Mouse (Mus musculus): Measurements from ENCODE around the gene Sgpp2. TPM values are rescaled to one million over a fixed set of nuclear protein-coding genes. Genes with fewer than 3 reads are reported as not detected.

Sgpp2 gene
- polyA plus RNA-seq, 1 experiment from 2014 or later = 1.9 TPM

DNA sequence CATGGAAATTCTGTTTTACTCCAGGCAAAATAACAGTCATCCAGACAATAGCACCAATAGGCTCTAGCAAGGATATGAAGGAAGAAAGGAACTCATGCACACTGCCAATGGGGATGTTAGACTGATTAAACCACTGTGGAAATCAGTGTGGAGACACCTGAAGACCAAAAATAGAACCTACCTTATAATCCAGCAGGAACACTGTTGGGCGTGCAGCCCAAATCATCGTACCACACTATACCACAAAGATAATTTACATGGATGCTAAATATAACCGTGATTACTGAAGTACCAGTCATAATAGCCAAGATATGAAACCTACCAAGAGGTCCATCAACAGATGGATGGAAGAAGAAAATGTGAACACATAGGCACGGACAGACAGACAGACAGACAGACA is 18.5 kb downstream of the Sgpp2 start:
- no peak for ATAC-seq (ENCODE audit: insufficient read depth, low FRiP score, low TSS enrichment)

DNA sequence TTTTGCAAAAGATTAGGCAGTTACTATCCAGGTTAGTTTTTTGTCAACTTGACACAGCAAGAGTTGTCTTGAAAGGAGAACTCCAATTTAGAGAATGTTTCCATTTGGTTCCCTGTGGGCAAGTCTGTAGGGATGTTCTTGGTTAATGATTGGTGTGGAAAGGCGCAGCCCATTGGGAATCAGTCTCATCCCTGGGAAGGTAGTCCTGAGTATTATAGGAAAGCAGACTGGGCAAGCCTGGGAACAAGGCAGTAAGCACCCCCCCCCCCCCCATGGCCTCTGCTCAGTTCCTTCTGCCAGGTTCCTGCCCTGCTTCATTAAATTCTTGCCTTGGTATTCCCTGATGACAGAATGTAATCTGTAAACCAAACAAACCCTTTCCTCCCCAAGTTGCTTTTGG is 19.7 kb downstream of the Sgpp2 start:
- Histone ChIP-seq H3K9ac (ENCODE audit: low read length) (no peak overlapping the region), H3K27ac (ENCODE audit: low read depth, low read length) (no peak overlapping the region), H3K9me3 (ENCODE audit: control insufficient read depth, low read length) (no peaks in the 10 kb centered on the region), H3K36me3 (ENCODE audit: control insufficient read depth, insufficient read depth, low read length) (no peaks in the 10 kb centered on the region), H3K4me2 (ENCODE audit: low read depth) (no peak overlapping the region), H3K27me3 (ENCODE audit: control insufficient read depth, insufficient read depth, low read length) (no peaks in the 10 kb centered on the region), H3K4me3 (ENCODE audit: low read depth, low read length) (no peak overlapping the region), H3K4me1 (ENCODE audit: control insufficient read depth, insufficient read depth, low read length) (no peaks in the 10 kb centered on the region)
- no peak for ATAC-seq (ENCODE audit: insufficient read depth, low FRiP score, low TSS enrichment)
- WGBS = 91% methylated on average over 1 of the region's 1 CpGs
- DNase-seq (ENCODE audit: low spot score) = no peak

More for the DNA sequence above, 18.5 kb downstream of the Sgpp2 start:
- Histone ChIP-seq H3K4me3 (ENCODE audit: low read depth, low read length) (no peak overlapping the region), H3K9me3 (ENCODE audit: control insufficient read depth, low read length) (no peaks in the 10 kb centered on the region), H3K36me3 (ENCODE audit: control insufficient read depth, insufficient read depth, low read length) (no peaks in the 10 kb centered on the region), H3K27me3 (ENCODE audit: control insufficient read depth, insufficient read depth, low read length) (no peaks in the 10 kb centered on the region), H3K27ac (ENCODE audit: low read depth, low read length) (no peak overlapping the region), H3K9ac (ENCODE audit: low read length) (no peak overlapping the region), H3K4me1 (ENCODE audit: control insufficient read depth, insufficient read depth, low read length) (no peaks in the 10 kb centered on the region), H3K4me2 (ENCODE audit: low read depth) (no peak overlapping the region)
- WGBS = 90% methylated on average over 4 of the region's 4 CpGs
- no peak for DNase-seq (ENCODE audit: low spot score)

DNA sequence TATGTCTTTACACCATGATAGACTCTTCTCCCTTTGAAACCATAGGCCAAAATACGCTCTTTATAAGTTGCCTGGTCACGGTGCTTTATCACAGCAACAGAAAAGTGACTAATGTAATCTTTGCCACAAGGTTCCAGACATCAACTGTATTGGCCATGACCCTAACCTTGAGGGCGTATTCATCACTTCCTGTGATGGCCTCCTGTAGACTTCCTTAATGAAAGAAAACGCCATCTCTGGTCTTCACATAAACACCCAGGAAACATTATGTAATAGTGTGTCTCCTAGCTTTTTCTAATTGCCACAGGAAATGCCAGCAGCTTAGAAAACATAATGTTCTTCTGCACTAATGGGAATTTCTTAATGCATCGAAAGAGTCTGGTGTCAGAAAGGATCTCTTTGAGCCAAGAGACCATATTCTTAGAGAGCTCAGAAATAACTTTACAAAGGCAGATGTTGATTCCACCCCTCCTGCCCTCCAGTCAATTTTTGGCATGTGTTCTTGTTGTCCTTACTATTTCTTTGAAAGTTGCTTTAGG is 20.5 kb downstream of the Sgpp2 start:
- H3K4me2 ChIP-seq (ENCODE audit: low read depth) = no peak overlapping the region
- 84% methylated on average over 5 of the region's 5 CpGs for WGBS
- H3K36me3 ChIP-seq (ENCODE audit: control insufficient read depth, insufficient read depth, low read length) = no peaks in the 10 kb centered on the region
- H3K9ac ChIP-seq (ENCODE audit: low read length) = no peak overlapping the region
- DNase-seq (ENCODE audit: low spot score) = no peak
- no peak for ATAC-seq (ENCODE audit: insufficient read depth, low FRiP score, low TSS enrichment)
- H3K27me3 ChIP-seq (ENCODE audit: control insufficient read depth, insufficient read depth, low read length) = 0 out of 2 replicates have a peak, but pooled peaks cover 2% of the 10 kb centered on the region
- H3K4me3 ChIP-seq (ENCODE audit: low read depth, low read length) = no peak overlapping the region
- H3K4me1 ChIP-seq (ENCODE audit: control insufficient read depth, insufficient read depth, low read length) = no peaks in the 10 kb centered on the region
- H3K9me3 ChIP-seq (ENCODE audit: control insufficient read depth, low read length) = no peaks in the 10 kb centered on the region
- no peak overlapping the region for H3K27ac ChIP-seq (ENCODE audit: low read depth, low read length)

DNA sequence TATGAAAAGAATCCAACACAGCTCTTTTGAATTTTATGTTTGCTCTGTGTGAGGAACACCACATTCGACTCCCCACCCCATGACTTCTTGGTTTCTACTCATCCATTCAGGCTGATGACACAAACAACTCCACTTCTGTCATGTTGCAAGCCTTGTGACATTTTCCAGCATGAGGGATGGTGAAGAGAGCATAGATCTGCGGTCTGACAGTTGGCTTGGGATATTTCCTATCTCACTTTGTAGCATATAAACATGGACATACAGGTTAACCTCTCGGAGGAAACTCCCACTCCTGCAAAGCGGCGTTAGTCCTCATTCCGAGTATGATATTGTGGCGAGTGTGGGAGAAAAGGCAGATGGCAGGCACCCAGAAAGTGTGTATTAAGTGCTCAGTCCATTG is 27.6 kb downstream of the Sgpp2 start:
- no peaks in the 10 kb centered on the region for H3K36me3 ChIP-seq (ENCODE audit: control insufficient read depth, insufficient read depth, low read length)
- H3K27ac ChIP-seq (ENCODE audit: low read depth, low read length) = no peak overlapping the region
- no peak overlapping the region for H3K9ac ChIP-seq (ENCODE audit: low read length)
- H3K27me3 ChIP-seq (ENCODE audit: control insufficient read depth, insufficient read depth, low read length) = 0 out of 2 replicates have a peak, but pooled peaks cover 2% of the 10 kb centered on the region
- no peak overlapping the region for H3K4me2 ChIP-seq (ENCODE audit: low read depth)
- no peaks in the 10 kb centered on the region for H3K4me1 ChIP-seq (ENCODE audit: control insufficient read depth, insufficient read depth, low read length)
- no peak for DNase-seq (ENCODE audit: low spot score)
- H3K4me3 ChIP-seq (ENCODE audit: low read depth, low read length) = no peak overlapping the region
- WGBS = 83% methylated on average over 7 of the region's 7 CpGs
- no peaks in the 10 kb centered on the region for H3K9me3 ChIP-seq (ENCODE audit: control insufficient read depth, low read length)
- ATAC-seq (ENCODE audit: insufficient read depth, low FRiP score, low TSS enrichment) = no peak

DNA sequence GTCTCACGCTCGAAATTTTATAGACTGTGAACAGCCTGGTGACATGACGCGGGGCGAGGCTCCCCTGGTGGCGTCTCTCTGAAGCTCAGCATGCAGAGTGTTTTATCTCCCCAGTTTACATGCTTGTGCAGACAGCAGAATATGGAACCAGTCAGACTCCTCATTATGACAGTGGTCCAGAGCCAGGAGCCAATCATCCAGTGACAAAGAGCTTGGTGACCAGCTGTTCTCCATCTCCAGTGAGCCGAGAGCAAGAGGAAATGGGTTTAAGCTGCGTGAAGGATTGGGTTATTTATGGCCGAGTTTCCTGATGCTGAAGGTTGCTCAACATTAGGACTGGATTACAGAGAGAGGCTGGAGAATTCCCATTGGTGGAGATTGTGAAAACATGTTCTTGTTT is 28.1 kb downstream of the Sgpp2 start:
- Histone ChIP-seq H3K27ac (ENCODE audit: low read depth, low read length) (no peak overlapping the region), H3K9ac (ENCODE audit: low read length) (no peak overlapping the region), H3K27me3 (ENCODE audit: control insufficient read depth, insufficient read depth, low read length) (0 out of 2 replicates have a peak, but pooled peaks cover 2% of the 10 kb centered on the region), H3K4me2 (ENCODE audit: low read depth) (no peak overlapping the region), H3K36me3 (ENCODE audit: control insufficient read depth, insufficient read depth, low read length) (no peaks in the 10 kb centered on the region), H3K9me3 (ENCODE audit: control insufficient read depth, low read length) (no peaks in the 10 kb centered on the region), H3K4me1 (ENCODE audit: control insufficient read depth, insufficient read depth, low read length) (no peaks in the 10 kb centered on the region), H3K4me3 (ENCODE audit: low read depth, low read length) (no peak overlapping the region)
- peak; percentile 72 for ATAC-seq (ENCODE audit: insufficient read depth, low FRiP score, low TSS enrichment)
- DNase-seq (ENCODE audit: low spot score) = peak; percentile 33
- WGBS = 41% methylated on average over 9 of the region's 9 CpGs

DNA sequence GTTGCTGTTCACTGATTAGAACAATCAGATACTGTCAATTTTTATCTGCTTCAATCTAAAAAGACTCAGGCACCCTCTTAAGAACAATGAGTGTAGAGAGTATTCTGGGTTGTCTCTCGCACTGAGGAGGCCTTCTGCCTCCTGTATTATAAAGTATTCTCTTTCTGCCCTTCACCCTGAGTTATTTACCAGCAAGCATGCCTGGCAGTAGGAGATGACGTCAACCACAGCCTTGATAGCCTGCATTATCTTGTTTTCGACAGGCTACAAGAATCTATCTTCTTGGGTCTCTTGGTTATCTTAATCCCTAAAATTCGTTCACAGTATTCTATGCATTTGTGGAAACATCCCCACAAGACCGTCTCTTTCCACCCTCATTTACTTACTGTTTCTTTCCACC is 29.8 kb downstream of the Sgpp2 start:
- no peaks in the 10 kb centered on the region for H3K36me3 ChIP-seq (ENCODE audit: control insufficient read depth, insufficient read depth, low read length)
- no peak overlapping the region for H3K4me2 ChIP-seq (ENCODE audit: low read depth)
- ATAC-seq (ENCODE audit: insufficient read depth, low FRiP score, low TSS enrichment) = no peak
- H3K4me3 ChIP-seq (ENCODE audit: low read depth, low read length) = no peak overlapping the region
- no peak overlapping the region for H3K9ac ChIP-seq (ENCODE audit: low read length)
- H3K27me3 ChIP-seq (ENCODE audit: control insufficient read depth, insufficient read depth, low read length) = 0 out of 2 replicates have a peak, but pooled peaks cover 2% of the 10 kb centered on the region
- no peak for DNase-seq (ENCODE audit: low spot score)
- no peaks in the 10 kb centered on the region for H3K4me1 ChIP-seq (ENCODE audit: control insufficient read depth, insufficient read depth, low read length)
- H3K9me3 ChIP-seq (ENCODE audit: control insufficient read depth, low read length) = no peaks in the 10 kb centered on the region
- 82% methylated on average over 5 of the region's 5 CpGs for WGBS
- H3K27ac ChIP-seq (ENCODE audit: low read depth, low read length) = no peak overlapping the region

DNA sequence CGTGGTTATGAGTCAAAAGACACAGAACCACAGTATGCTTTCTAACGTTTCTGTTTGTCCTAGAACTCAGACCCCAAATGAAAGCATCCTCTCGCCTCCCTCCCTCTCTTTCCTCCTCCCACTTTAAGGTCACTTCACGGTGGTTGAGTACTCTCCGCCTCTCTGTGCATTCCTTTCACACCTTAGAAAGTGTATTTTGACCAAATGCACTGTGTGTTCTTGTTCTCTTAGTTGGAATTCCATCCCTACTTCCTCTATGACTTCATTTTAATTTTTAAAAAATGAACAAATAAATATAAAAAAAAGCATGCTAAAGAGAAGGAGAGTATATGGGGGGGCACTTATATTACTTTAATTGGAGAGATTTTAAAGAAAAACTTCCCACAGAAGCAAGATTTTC is 30.4 kb downstream of the Sgpp2 start:
- no peak overlapping the region for H3K4me3 ChIP-seq (ENCODE audit: low read depth, low read length)
- 58% methylated on average over 5 of the region's 5 CpGs for WGBS
- no peaks in the 10 kb centered on the region for H3K27me3 ChIP-seq (ENCODE audit: control insufficient read depth, insufficient read depth, low read length)
- H3K4me1 ChIP-seq (ENCODE audit: control insufficient read depth, insufficient read depth, low read length) = no peaks in the 10 kb centered on the region
- H3K4me2 ChIP-seq (ENCODE audit: low read depth) = no peak overlapping the region
- ATAC-seq (ENCODE audit: insufficient read depth, low FRiP score, low TSS enrichment) (no peak), DNase-seq (ENCODE audit: low spot score) (no peak)
- H3K9ac ChIP-seq (ENCODE audit: low read length) = no peak overlapping the region
- H3K9me3 ChIP-seq (ENCODE audit: control insufficient read depth, low read length) = no peaks in the 10 kb centered on the region
- no peak overlapping the region for H3K27ac ChIP-seq (ENCODE audit: low read depth, low read length)
- no peaks in the 10 kb centered on the region for H3K36me3 ChIP-seq (ENCODE audit: control insufficient read depth, insufficient read depth, low read length)

DNA sequence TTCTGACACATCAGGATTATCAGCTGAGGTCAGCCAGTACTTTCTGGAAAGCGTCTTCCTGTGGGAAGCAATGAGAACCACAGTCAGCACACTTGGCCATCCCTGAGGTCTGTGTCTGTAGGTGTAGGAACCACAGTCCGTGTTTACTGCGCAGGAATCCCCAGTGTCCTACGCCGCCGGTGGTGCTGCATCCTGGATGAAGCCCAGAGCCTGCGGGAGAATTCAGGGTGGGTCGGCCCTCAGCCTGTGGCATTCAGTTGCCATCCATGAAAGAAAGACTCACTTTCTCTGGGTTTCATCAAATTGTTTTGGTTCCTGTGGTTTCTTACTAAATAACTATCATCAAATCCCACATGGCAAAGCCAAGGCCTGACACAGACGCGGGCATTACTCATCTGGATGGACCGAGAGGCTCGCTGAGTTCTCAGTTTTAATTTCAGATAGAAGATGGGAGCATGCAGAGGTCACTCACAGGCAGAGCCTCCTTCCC is 37.2 kb downstream of the Sgpp2 start:
- Histone ChIP-seq H3K4me2 (ENCODE audit: low read depth) (no peak overlapping the region), H3K4me1 (ENCODE audit: control insufficient read depth, insufficient read depth, low read length) (no peaks in the 10 kb centered on the region)
- DNase-seq (ENCODE audit: low spot score) = no peak

DNA sequence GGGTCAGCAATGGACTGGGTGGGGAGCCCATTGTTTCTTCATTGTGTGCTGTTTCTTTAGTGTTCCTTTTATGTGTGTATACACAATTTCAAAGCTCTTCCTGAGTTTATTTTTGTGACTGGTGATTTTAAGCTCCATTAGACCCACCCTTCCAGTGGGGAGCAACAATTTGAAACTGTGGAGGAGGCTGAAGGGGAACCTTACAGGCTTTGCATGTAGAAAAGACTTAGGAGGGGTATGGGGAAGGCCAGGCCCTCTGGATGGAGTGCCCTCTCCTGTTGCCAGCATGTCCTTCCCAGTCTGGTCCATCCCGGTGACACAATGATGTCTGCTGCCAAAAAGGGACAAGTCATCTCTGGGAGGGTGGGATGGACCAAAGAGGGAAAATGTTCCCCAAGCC is 39.1 kb downstream of the Sgpp2 start:
- H3K4me1 ChIP-seq (ENCODE audit: control insufficient read depth, insufficient read depth, low read length) = no peaks in the 10 kb centered on the region
- H3K4me2 ChIP-seq (ENCODE audit: low read depth) = no peak overlapping the region
- ATAC-seq (ENCODE audit: insufficient read depth, low FRiP score, low TSS enrichment) (no peak), DNase-seq (ENCODE audit: low spot score) (no peak)
- no peaks in the 10 kb centered on the region for H3K36me3 ChIP-seq (ENCODE audit: control insufficient read depth, insufficient read depth, low read length)
- H3K9ac ChIP-seq (ENCODE audit: low read length) = no peak overlapping the region
- no peaks in the 10 kb centered on the region for H3K9me3 ChIP-seq (ENCODE audit: control insufficient read depth, low read length)
- H3K27me3 ChIP-seq (ENCODE audit: control insufficient read depth, insufficient read depth, low read length) = no peaks in the 10 kb centered on the region
- H3K4me3 ChIP-seq (ENCODE audit: low read depth, low read length) = no peak overlapping the region
- H3K27ac ChIP-seq (ENCODE audit: low read depth, low read length) = no peak overlapping the region
- 67% methylated on average over 1 of the region's 1 CpGs for WGBS

More for the DNA sequence above, 37.2 kb downstream of the Sgpp2 start:
- ATAC-seq (ENCODE audit: insufficient read depth, low FRiP score, low TSS enrichment) = no peak
- Histone ChIP-seq H3K9ac (ENCODE audit: low read length) (no peak overlapping the region), H3K9me3 (ENCODE audit: control insufficient read depth, low read length) (no peaks in the 10 kb centered on the region), H3K36me3 (ENCODE audit: control insufficient read depth, insufficient read depth, low read length) (no peaks in the 10 kb centered on the region), H3K27me3 (ENCODE audit: control insufficient read depth, insufficient read depth, low read length) (no peaks in the 10 kb centered on the region), H3K4me3 (ENCODE audit: low read depth, low read length) (no peak overlapping the region), H3K27ac (ENCODE audit: low read depth, low read length) (no peak overlapping the region)
- WGBS = 90% methylated on average over 12 of the region's 12 CpGs

Measured in neural tube, embryonic 11.5 days (tissue).